Mouse (Mus musculus) midbrain, embryonic 10.5 days (tissue): ENCODE results near the gene Igf2bp3. TPM values are rescaled to one million over a fixed set of nuclear protein-coding genes. Genes with fewer than 3 reads are reported as not detected.
A peak's percentile ranks its signal among the peaks of the same experiment; 100 is the strongest.

Source experiments
- DNase-seq: peaks from one replicate; pipeline ENCODE4 v3.0.0-alpha.2; 2017; ENCODE audit warnings: low spot score
- H3K27ac ChIP-seq: fragments of 300-500 bp; sonication (generic); replicated peaks from 2 replicates; pipeline ENCODE4 v1.5.1; 2016; ENCODE audit warnings: mild to moderate bottlenecking
- H3K27me3 ChIP-seq: fragments of 300-500 bp; sonication (generic); 2 replicates; pipeline ENCODE4 v1.6.1; 2016; ENCODE audit warnings: low read depth, mild to moderate bottlenecking; ENCODE audit not compliant: poor library complexity, severe bottlenecking
- H3K36me3 ChIP-seq: fragments of 300-500 bp; sonication (generic); 2 replicates; pipeline ENCODE4 v1.6.1; 2016; ENCODE audit warnings: mild to moderate bottlenecking, moderate library complexity
- H3K4me1 ChIP-seq: fragments of 300-500 bp; sonication (generic); 2 replicates; pipeline ENCODE4 v1.6.1; 2016
- H3K4me3 ChIP-seq: fragments of 300-500 bp; sonication (generic); 2 replicates; pipeline ENCODE4 v1.5.1; 2016; ENCODE audit warnings: mild to moderate bottlenecking, moderate library complexity
- H3K9me3 ChIP-seq: fragments of 300-500 bp; sonication (generic); replicated peaks from 2 replicates; pipeline ENCODE4 v1.6.1; 2016; ENCODE audit warnings: mild to moderate bottlenecking
- WGBS: fragments of 180-500 bp; shearing (Covaris S2); methylation state at CpG from one replicate; pipeline ENCODE4 v1.1.7; 2016; 5-methylcytosine and 5-hydroxymethylcytosine counted together
- polyA plus RNA-seq: library from polyadenylated mRNA; unstranded; fragments of >200 nt; fragmentation: Nextera tagmentation; extraction: Ambion mirVana; gene quantifications from 2 replicates; pipeline ENCODE4 v1.2.1, GENCODE M21; 2016

Igf2bp3 gene
- polyA plus RNA-seq, 1 experiment from 2014 or later: 148 TPM

GRCm38 (mm10) chr6:49073304-49074116 lies 141.2 kb downstream of the Igf2bp3 start, which contains the start of gene Malsu1:
Gene Malsu1 (plus strand): TSS chr6:49073795.
- H3K27ac ChIP-seq: peak within 1 kb of the TSS; percentile 91
- peak within 1 kb of the TSS; percentile 86 for H3K4me3 ChIP-seq
- H3K4me1 ChIP-seq: peaks cover 17% of the 10 kb centered on the region
- peak; percentile 94 for DNase-seq
- under 1% methylated on average over 49 of the region's 49 CpGs for WGBS
- no peaks in the 10 kb centered on the region for H3K27me3 ChIP-seq
- H3K36me3 ChIP-seq: 0 out of 2 replicates have a peak, but pooled peaks cover 4% of the 10 kb centered on the region
- H3K9me3 ChIP-seq: no peaks in the 10 kb centered on the region

DNA sequence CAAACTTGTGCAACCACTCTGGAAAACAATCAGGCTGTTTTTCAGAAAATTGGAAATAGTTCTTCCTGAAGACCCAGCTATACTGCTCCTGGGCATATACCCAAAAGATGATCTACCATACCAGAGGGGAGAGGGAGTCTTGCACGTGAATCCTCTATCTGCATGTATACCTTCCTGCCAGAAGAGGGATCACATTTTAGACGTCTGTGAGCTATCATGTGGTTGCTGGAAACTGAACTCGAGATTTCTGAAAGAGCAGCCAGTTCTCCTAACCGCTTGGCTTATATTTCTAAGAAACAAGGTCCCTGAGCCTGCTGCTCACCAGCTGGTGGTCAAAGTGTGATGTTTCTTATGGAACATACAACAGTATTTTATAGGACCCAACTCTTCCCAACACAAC lies 146.4 kb downstream of the Igf2bp3 start:
- H3K27ac ChIP-seq: no peak overlapping the region
- DNase-seq: no peak
- no peaks in the 10 kb centered on the region for H3K9me3 ChIP-seq
- no peak overlapping the region for H3K4me3 ChIP-seq
- H3K4me1 ChIP-seq: peaks cover 5% of the 10 kb centered on the region
- H3K36me3 ChIP-seq: no peaks in the 10 kb centered on the region
- no peaks in the 10 kb centered on the region for H3K27me3 ChIP-seq
- WGBS: 54% methylated on average over 3 of the region's 4 CpGs

DNA sequence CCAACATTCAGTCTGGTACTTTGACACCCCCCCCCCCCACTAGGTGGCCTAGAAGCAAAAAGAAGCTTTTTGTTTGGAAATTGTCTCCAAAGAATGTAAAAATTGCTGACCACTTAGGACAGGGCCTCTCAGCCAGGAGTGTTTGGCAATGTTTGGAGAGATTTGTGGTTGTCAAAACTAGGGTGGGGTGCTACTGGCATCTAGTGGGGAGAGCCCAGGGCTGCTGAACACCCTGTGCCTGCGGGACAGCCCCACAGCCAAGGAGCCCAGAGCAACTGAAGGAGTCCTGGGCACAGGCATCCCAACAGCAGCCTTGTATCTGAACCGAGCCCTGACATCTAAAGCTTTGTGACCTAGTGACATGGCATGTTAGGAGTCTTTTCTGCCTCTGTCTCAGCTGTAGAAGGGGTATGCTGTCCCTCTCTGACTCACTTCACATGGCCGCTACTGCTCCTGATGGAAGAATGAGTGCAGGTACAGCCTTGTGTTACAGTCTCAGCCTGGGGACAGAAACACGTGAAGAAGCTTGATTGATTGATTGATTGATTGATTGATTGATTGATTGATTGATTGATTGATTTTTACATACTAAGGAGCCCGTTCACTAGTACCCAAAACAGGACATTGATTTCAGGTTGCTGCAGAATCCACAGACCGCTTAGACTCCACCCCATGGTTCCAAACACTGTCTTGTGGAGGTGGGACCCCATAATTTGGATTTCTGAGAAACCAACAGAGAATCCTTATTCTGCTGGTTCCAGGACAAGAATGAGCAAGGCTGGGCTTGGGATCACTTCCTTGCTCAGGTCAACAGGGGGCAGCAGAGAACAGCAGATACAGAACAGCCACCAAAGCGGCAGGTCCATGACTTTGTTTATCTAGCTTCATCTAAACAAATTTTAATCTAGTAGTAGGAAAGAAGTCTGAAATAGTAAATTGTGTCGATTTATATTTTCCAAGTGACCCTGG lies 157.4 kb downstream of the Igf2bp3 start:
- Histone ChIP-seq H3K9me3 (peaks cover 4% of the 10 kb centered on the region; the same call in 1 of the 2 replicates), H3K27ac (no peak overlapping the region), H3K4me3 (no peak overlapping the region), H3K4me1 (peaks cover 41% of the 10 kb centered on the region), H3K36me3 (no peaks in the 10 kb centered on the region), H3K27me3 (no peaks in the 10 kb centered on the region; the same call in 1 of the 2 replicates)
- peak; percentile 67 for DNase-seq
- WGBS: 42% methylated on average over 8 of the region's 8 CpGs

DNA sequence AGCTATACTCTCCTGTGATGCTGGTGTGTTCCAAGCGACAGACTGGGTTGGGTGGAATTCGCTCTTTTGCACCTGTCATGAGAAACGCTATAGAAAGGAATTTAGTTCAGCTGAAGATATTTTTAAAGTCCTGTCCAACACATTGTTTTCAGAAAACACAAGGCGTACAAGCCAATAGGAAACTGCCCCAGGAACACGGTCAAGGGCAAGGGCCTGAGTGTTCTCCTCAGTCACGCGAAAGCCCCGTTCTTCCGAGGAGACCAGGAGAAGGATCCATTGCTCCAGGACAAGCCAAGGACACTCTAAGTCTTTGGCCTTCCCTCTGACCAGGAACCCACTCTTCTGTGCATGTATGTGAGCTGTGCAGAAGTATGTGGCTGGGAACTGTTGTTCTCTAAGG lies 158.7 kb downstream of the Igf2bp3 start:
- 64% methylated on average over 9 of the region's 9 CpGs for WGBS
- peaks cover 9% of the 10 kb centered on the region; the same call in 1 of the 2 replicates for H3K27me3 ChIP-seq
- H3K9me3 ChIP-seq: peaks cover 4% of the 10 kb centered on the region; the same call in 1 of the 2 replicates
- H3K4me1 ChIP-seq: peaks cover 52% of the 10 kb centered on the region
- H3K4me3 ChIP-seq: no peak overlapping the region
- no peaks in the 10 kb centered on the region for H3K36me3 ChIP-seq
- H3K27ac ChIP-seq: peak overlapping the region; percentile 80
- DNase-seq: no peak

- H3K27me3 ChIP-seq: peaks cover 9% of the 10 kb centered on the region; the same call in 1 of the 2 replicates
- peaks cover 4% of the 10 kb centered on the region; the same call in 1 of the 2 replicates for H3K9me3 ChIP-seq
- peak overlapping the region; percentile 30 for H3K4me3 ChIP-seq
- 3% methylated on average over 7 of the region's 7 CpGs for whole genome bisulfite sequencing
- H3K4me1 ChIP-seq: peaks cover 59% of the 10 kb centered on the region
- DNase-seq: peak; percentile 73
- H3K36me3 ChIP-seq: no peaks in the 10 kb centered on the region
- peak overlapping the region; percentile 80 for H3K27ac ChIP-seq
These were observed 159.5 kb downstream of the Igf2bp3 start for GRCm38 (mm10) chr6:49055256-49055733.

DNA sequence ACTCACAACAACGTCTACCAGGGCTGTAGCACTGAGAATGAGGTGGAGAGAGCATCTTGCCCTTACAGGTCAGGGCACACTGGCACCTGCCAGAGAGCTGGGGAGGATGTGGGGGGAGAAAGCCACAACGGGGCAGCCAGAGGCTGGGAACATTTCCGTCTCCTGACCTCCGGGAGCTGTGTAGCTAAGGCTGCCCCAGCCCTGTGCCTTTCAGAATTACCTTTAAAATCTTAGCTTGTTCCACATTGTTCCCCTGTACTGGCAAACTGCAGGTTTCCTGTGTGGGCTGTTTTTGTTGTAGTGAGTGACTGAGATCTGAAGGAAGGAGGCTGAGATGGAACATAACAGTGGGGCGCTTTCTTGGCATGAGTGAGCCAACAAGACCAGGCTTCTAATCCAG lies 162.6 kb downstream of the Igf2bp3 start:
- H3K27ac ChIP-seq: no peak overlapping the region
- no peak overlapping the region for H3K4me3 ChIP-seq
- no peak for DNase-seq
- H3K4me1 ChIP-seq: peaks cover 67% of the 10 kb centered on the region
- peaks cover 13% of the 10 kb centered on the region; the same call in 1 of the 2 replicates for H3K27me3 ChIP-seq
- 77% methylated on average over 5 of the region's 5 CpGs for WGBS
- peaks cover 4% of the 10 kb centered on the region; the same call in 1 of the 2 replicates for H3K9me3 ChIP-seq
- no peaks in the 10 kb centered on the region for H3K36me3 ChIP-seq

- Histone ChIP-seq H3K9me3 (peaks cover 4% of the 10 kb centered on the region; the same call in 1 of the 2 replicates), H3K36me3 (no peaks in the 10 kb centered on the region), H3K4me3 (no peak overlapping the region), H3K27me3 (peaks cover 15% of the 10 kb centered on the region; the same call in 1 of the 2 replicates), H3K4me1 (peaks cover 57% of the 10 kb centered on the region), H3K27ac (peak overlapping the region; percentile 28; the same call in 1 of the 2 replicates)
- no peak for DNase-seq
- whole genome bisulfite sequencing: 45% methylated on average over 11 of the region's 11 CpGs
These were observed 163.9 kb downstream of the Igf2bp3 start for GRCm38 (mm10) chr6:49050677-49051410.

GRCm38 (mm10) chr6:49048395-49048794 lies 166.4 kb downstream of the Igf2bp3 start:
- no peaks in the 10 kb centered on the region for H3K36me3 ChIP-seq
- H3K9me3 ChIP-seq: no peaks in the 10 kb centered on the region
- H3K4me3 ChIP-seq: no peak overlapping the region
- 92% methylated on average over 10 of the region's 10 CpGs for WGBS
- no peak overlapping the region for H3K27ac ChIP-seq
- peaks cover 15% of the 10 kb centered on the region; the same call in 1 of the 2 replicates for H3K27me3 ChIP-seq
- DNase-seq: no peak
- H3K4me1 ChIP-seq: peaks cover 38% of the 10 kb centered on the region

DNA sequence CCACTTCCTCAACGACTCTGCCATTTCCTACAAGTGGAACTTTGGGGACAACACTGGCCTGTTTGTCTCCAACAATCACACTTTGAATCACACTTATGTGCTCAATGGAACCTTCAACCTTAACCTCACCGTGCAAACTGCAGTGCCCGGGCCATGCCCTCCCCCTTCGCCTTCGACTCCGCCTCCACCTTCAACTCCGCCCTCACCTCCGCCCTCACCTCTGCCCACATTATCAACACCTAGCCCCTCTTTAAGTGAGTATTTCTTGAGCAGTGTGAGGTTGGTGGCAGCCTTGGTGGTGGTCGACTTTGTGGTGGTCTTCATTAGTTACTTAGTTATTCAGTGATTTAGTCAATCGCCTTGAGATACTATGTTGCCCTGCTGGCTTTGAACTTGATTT lies 166.9 kb downstream of the Igf2bp3 start:
- 82% methylated on average over 10 of the region's 10 CpGs for WGBS
- H3K27me3 ChIP-seq: peaks cover 15% of the 10 kb centered on the region; the same call in 1 of the 2 replicates

DNA sequence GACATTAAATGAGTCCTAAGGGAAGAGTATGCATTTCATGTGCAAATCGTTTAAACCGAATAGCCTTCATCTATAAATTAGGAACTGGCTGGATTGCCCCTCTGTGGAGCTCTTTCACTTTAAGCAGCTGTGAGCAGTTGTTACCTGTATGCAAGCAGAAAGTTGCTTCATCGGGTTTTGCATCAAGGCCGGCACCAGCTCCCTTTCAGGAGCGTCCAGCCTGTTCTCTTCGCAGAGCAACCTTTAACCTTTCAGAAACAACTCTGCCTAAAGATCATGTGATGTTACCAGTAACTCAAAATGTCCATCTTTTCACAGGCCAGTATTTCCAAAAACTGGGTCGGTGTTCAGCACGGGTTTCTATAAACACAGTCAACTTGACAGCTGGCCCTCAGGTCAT lies 167.8 kb downstream of the Igf2bp3 start:
- H3K36me3 ChIP-seq: no peaks in the 10 kb centered on the region
- 83% methylated on average over 8 of the region's 8 CpGs for WGBS
- H3K27me3 ChIP-seq: peaks cover 12% of the 10 kb centered on the region; the same call in 1 of the 2 replicates
- no peak for DNase-seq
- no peak overlapping the region for H3K4me3 ChIP-seq
- H3K27ac ChIP-seq: no peak overlapping the region
- peaks cover 30% of the 10 kb centered on the region for H3K4me1 ChIP-seq
- H3K9me3 ChIP-seq: no peaks in the 10 kb centered on the region

More for the DNA sequence above, 166.9 kb downstream of the Igf2bp3 start:
- Histone ChIP-seq H3K4me3 (no peak overlapping the region), H3K27ac (no peak overlapping the region), H3K36me3 (no peaks in the 10 kb centered on the region), H3K4me1 (peaks cover 37% of the 10 kb centered on the region), H3K9me3 (no peaks in the 10 kb centered on the region)
- DNase-seq: no peak

DNA sequence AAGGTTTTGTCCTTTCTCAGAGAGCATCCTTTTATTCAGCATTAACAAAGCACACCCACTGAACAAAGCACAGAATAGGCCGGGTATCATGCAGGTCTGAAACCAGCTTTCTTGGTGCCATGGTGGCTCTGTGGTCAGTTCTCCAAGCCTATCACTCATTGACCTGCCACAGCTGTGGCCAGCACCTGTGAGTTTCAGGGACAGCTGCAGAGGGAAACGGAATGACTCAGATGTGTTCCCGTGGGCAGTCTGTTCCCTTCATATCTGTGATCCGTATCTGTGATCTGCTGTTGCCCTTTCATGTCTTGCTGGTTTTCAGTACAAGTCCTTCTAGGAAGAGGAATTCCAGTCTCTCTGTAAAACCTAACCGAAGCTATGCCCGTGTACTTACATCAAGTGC lies 168.3 kb downstream of the Igf2bp3 start:
- no peak overlapping the region for H3K27ac ChIP-seq
- H3K4me3 ChIP-seq: no peak overlapping the region
- H3K27me3 ChIP-seq: peaks cover 8% of the 10 kb centered on the region; the same call in 1 of the 2 replicates
- no peak for DNase-seq
- H3K4me1 ChIP-seq: peaks cover 26% of the 10 kb centered on the region
- WGBS: 73% methylated on average over 6 of the region's 6 CpGs
- no peaks in the 10 kb centered on the region for H3K9me3 ChIP-seq
- H3K36me3 ChIP-seq: no peaks in the 10 kb centered on the region
